Mouse (Mus musculus) heart, postnatal 0 days (tissue): ENCODE data around the gene Ift52. TPM values are rescaled to one million over a fixed set of nuclear protein-coding genes. Genes with fewer than 3 reads are reported as not detected.

Source experiments
- ATAC-seq: fragments of 200-750 bp; cut with Nextera tagmentation; 2 replicates; pipeline ENCODE4 v1.8.0; 2017; ENCODE audit warnings: low read depth, moderate number of reproducible peaks, moderate library complexity; ENCODE audit not compliant: insufficient read depth
- DNase-seq: peaks from one replicate; pipeline ENCODE4 v3.0.0-alpha.2; 2016; ENCODE audit warnings: low spot score
- H3K27ac ChIP-seq: fragments of 300-500 bp; sonication (generic); 2 replicates; pipeline ENCODE4 v1.5.1; 2014; ENCODE audit warnings: low read depth, mild to moderate bottlenecking
- H3K27me3 ChIP-seq: fragments of 300-500 bp; sonication (generic); 2 replicates; pipeline ENCODE4 v1.6.1; 2014; ENCODE audit warnings: low read length, mixed read lengths; ENCODE audit not compliant: control insufficient read depth, insufficient read depth
- H3K36me3 ChIP-seq: fragments of 300-500 bp; sonication (generic); replicated peaks from 2 replicates; pipeline ENCODE4 v1.6.1; 2014; ENCODE audit warnings: low read length, mixed read lengths; ENCODE audit not compliant: control insufficient read depth, insufficient read depth
- H3K4me1 ChIP-seq: fragments of 300-500 bp; sonication (generic); 2 replicates; pipeline ENCODE4 v1.6.1; 2014; ENCODE audit warnings: antibody characterized with exemption; ENCODE audit not compliant: control insufficient read depth, insufficient read depth
- H3K4me2 ChIP-seq: fragments of 300-500 bp; sonication (generic); 2 replicates; pipeline ENCODE4 v1.6.1; 2014; ENCODE audit warnings: low read depth, mild to moderate bottlenecking, low read length, moderate library complexity
- H3K4me3 ChIP-seq: fragments of 300-500 bp; sonication (generic); 2 replicates; pipeline ENCODE4 v1.5.1; 2014; ENCODE audit warnings: low read depth, low read length
- H3K9ac ChIP-seq: fragments of 300-500 bp; sonication (generic); replicated peaks from 2 replicates; pipeline ENCODE4 v1.6.1; 2014; ENCODE audit warnings: low read depth, low read length, mixed read lengths
- H3K9me3 ChIP-seq: fragments of 300-500 bp; sonication (generic); replicated peaks from 2 replicates; pipeline ENCODE4 v1.6.1; 2016; ENCODE audit warnings: low read length; ENCODE audit not compliant: control insufficient read depth
- CTCF ChIP-seq: IDR thresholded peaks from 2 replicates; pipeline ENCODE4 v1.5.1; 2016; ENCODE audit warnings: antibody characterized with exemption, control low read depth, low read depth
- EP300 ChIP-seq: IDR thresholded peaks from 2 replicates; pipeline ENCODE4 v1.6.1; 2016; ENCODE audit warnings: antibody characterized with exemption, low read depth
- WGBS: fragments of 180-500 bp; shearing (Covaris S2); extraction: QIAGEN DNeasy Blood & Tissue Kit; methylation state at CpG from one replicate; pipeline ENCODE4 v1.1.7; 2014; 5-methylcytosine and 5-hydroxymethylcytosine counted together
- polyA plus RNA-seq: library from polyadenylated mRNA; unstranded; fragments of >200 nt; fragmentation: Nextera tagmentation; extraction: Ambion mirVana; gene quantifications from 2 replicates; pipeline ENCODE4 v1.2.1, GENCODE M21; 2015
- total RNA-seq: library from RNA; depleted of rRNA; stranded (reverse); fragments of >200 nt; gene quantifications from 2 replicates; pipeline ENCODE4 v1.2.3, GENCODE M21; 2014; ENCODE audit warnings: low replicate concordance

Ift52 gene
- total and polyA plus RNA-seq, 2 experiments from 2014 or later = 18.5 to 31.3 TPM

- Histone ChIP-seq H3K4me1 (no peaks in the 10 kb centered on the region), H3K36me3 (0 out of 2 replicates have a peak, but pooled peaks cover 16% of the 10 kb centered on the region), H3K9me3 (no peaks in the 10 kb centered on the region), H3K27me3 (no peaks in the 10 kb centered on the region), H3K4me2 (no peak overlapping the region), H3K4me3 (no peak overlapping the region), H3K9ac (no peak overlapping the region), H3K27ac (no peak overlapping the region)
- 91% methylated on average over 6 of the region's 6 CpGs for WGBS
- DNase-seq = no peak
- no peak for TF ChIP-seq CTCF
- TF ChIP-seq EP300 = no peak
- ATAC-seq = no peak
These were observed 49.2 kb downstream of the Ift52 start for GRCm38 (mm10) chr2:163066326-163066725.

DNA sequence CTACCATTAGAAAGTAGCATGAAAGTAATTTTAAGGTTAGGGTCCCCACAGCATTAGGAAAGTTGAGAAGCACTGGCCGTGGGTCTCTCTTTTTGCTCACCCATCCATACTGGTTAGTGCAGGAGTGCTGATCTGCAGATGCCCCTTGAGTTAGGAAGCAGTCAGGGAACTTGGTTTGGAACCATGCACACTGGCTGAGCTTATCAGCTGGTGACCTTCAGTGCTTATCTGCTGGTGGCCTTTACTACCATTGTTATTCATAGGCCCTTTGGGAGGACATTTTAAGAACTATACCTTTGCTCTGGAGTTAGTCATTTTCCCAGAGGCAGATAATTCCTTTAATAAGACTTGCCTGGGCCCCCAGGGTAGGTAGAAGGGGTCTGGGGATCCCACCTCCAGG, 50.1 kb downstream of the Ift52 start:
- H3K4me1 ChIP-seq = no peaks in the 10 kb centered on the region
- 0 out of 2 replicates have a peak, but pooled peaks cover 16% of the 10 kb centered on the region for H3K36me3 ChIP-seq
- ATAC-seq (no peak), DNase-seq (no peak)
- H3K4me3 ChIP-seq = no peak overlapping the region
- no peaks in the 10 kb centered on the region for H3K9me3 ChIP-seq
- H3K9ac ChIP-seq = no peak overlapping the region
- TF ChIP-seq CTCF = no peak
- TF ChIP-seq EP300 = no peak
- WGBS = 69% methylated on average over 1 of the region's 1 CpGs
- H3K27ac ChIP-seq = no peak overlapping the region
- no peak overlapping the region for H3K4me2 ChIP-seq
- no peaks in the 10 kb centered on the region for H3K27me3 ChIP-seq

DNA sequence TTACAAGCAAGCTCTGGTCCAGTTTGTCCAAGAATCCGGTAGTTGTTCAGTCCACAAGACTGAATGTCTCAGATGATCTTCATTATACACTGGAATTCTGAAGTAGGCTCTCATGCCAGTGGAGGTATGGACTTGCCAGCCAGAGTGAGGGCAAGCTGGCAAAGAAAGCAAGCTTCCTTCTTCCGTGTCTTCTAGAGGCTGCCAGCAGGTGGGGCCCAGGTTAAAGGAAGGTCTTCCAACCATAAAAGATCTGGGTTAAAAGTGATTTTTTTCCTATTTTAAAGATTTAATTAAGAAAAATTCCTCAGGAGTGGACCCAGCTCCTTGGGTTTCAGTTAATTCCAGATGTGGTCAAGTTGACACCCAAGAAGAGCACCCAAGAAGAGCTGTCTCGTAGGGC, 53.1 kb downstream of the Ift52 start:
- DNase-seq (no peak), ATAC-seq (no peak)
- no peak overlapping the region for H3K27ac ChIP-seq
- no peaks in the 10 kb centered on the region for H3K27me3 ChIP-seq
- H3K4me2 ChIP-seq = no peak overlapping the region
- no peaks in the 10 kb centered on the region for H3K4me1 ChIP-seq
- H3K36me3 ChIP-seq = peaks cover 26% of the 10 kb centered on the region
- TF ChIP-seq EP300 = no peak
- TF ChIP-seq CTCF = no peak
- no peaks in the 10 kb centered on the region for H3K9me3 ChIP-seq
- WGBS = 85% methylated on average over 3 of the region's 3 CpGs
- H3K4me3 ChIP-seq = no peak overlapping the region
- no peak overlapping the region for H3K9ac ChIP-seq

- H3K36me3 ChIP-seq = peaks cover 33% of the 10 kb centered on the region
- H3K4me1 ChIP-seq = no peaks in the 10 kb centered on the region
- no peak overlapping the region for H3K4me3 ChIP-seq
- DNase-seq = no peak
- WGBS = 83% methylated on average over 3 of the region's 3 CpGs
- H3K9me3 ChIP-seq = no peaks in the 10 kb centered on the region
- H3K27ac ChIP-seq = no peak overlapping the region
- H3K4me2 ChIP-seq = no peak overlapping the region
- TF ChIP-seq CTCF (no peak), EP300 (no peak)
- H3K27me3 ChIP-seq = no peaks in the 10 kb centered on the region
- no peak overlapping the region for H3K9ac ChIP-seq
- no peak for ATAC-seq
These were observed 54.4 kb downstream of the Ift52 start for GRCm38 (mm10) chr2:163071590-163071989.

- H3K9ac ChIP-seq = no peak overlapping the region
- peaks cover 33% of the 10 kb centered on the region for H3K36me3 ChIP-seq
- no peaks in the 10 kb centered on the region for H3K4me1 ChIP-seq
- WGBS = 88% methylated on average over 9 of the region's 9 CpGs
- TF ChIP-seq EP300 = no peak
- TF ChIP-seq CTCF = no peak
- no peaks in the 10 kb centered on the region for H3K9me3 ChIP-seq
- no peak overlapping the region for H3K4me2 ChIP-seq
- H3K27me3 ChIP-seq = no peaks in the 10 kb centered on the region
- no peak overlapping the region for H3K4me3 ChIP-seq
- no peak for DNase-seq
- no peak for ATAC-seq
- no peak overlapping the region for H3K27ac ChIP-seq
These were observed 56.0 kb downstream of the Ift52 start for GRCm38 (mm10) chr2:163073023-163073757.

GRCm38 (mm10) chr2:163074006-163074405, 56.9 kb downstream of the Ift52 start:
- Histone ChIP-seq H3K9me3 (no peaks in the 10 kb centered on the region), H3K4me3 (no peak overlapping the region), H3K36me3 (peaks cover 33% of the 10 kb centered on the region), H3K27me3 (no peaks in the 10 kb centered on the region), H3K4me2 (no peak overlapping the region), H3K4me1 (no peaks in the 10 kb centered on the region), H3K27ac (no peak overlapping the region), H3K9ac (no peak overlapping the region)
- TF ChIP-seq EP300 (no peak), CTCF (no peak)
- DNase-seq = no peak
- WGBS = 82% methylated on average over 7 of the region's 7 CpGs
- ATAC-seq = no peak
